Mouse (Mus musculus) gastrocnemius, postnatal 10 days (tissue): Measurements from ENCODE around the gene Pbx3. TPM values are rescaled to one million over a fixed set of nuclear protein-coding genes. Genes with fewer than 3 reads are reported as not detected.

Source experiments
- DNase-seq: peaks from one replicate; pipeline ENCODE4 v3.0.0; 2021; ENCODE audit warnings: mixed read lengths
- total RNA-seq, 2 experiments: library from RNA; stranded (reverse); gene quantifications; 2 replicates each; pipeline ENCODE4 v1.2.3; 2021

Gene Pbx3
- total RNA-seq, 2 experiments from 2014 or later, result 5.7 to 6.9 TPM

DNA sequence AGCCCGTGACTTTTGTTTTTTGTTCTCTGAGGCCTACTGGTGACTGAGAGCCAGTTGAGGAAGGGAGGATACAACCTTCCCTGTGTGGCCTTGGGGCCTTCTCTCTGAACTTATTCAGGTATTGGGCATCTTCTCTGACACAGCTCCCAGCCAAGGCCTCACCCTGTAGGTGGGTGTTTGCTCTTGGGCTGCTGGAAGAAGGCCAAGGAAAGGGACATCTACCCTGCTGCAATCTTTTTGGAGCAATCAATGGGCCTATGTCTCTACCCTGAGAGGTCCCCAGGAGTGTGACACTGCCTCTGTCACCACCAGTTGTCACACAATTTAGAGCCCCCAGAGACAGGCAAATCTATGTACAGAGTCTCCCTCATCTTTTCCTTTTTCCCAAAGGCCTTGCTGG is 226.5 kb downstream of the Pbx3 start:
- DNase-seq, result no peak

- no peak for DNase-seq
These were observed 233.3 kb downstream of the Pbx3 start for GRCm38 (mm10) chr2:34139470-34140158.

DNA sequence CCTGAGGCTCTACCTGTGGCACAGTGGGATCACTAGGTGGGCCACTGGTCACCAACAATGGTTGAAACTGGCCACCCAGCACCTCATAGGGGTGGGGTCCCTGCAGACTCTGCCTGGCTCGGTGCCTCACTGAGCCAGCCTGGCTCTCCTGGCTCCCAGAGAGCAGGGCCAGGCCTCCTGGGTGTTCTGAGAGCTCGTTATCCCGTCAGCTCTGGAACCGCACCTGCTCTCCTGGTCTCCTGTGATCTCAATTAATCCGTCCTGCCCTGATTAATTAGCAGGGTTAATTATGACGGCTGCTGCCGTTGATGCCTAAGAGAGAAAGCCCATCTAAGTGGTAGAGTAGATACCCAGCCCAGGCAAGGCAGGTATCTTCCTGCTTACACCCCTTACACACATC is 237.6 kb downstream of the Pbx3 start:
- DNase-seq, result no peak

DNA sequence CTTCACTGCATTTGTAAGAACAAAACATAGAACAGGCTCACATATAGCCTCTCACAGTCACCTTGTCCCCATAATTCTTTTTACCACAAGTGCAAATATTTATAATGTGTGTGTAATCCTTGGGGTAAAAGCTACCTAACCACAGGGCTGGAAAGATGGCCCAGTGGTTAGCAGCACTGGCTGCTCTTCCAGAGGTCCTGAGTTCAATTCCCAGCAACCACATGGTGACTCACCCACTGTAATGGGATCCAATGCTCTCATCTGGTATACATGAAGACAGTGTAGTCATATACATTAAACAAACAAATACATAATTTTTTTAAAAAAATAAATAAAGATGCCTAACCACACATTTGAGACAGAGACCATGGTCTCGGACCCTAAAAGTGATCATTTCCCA is 240.2 kb downstream of the Pbx3 start:
- DNase-seq, result no peak

DNA sequence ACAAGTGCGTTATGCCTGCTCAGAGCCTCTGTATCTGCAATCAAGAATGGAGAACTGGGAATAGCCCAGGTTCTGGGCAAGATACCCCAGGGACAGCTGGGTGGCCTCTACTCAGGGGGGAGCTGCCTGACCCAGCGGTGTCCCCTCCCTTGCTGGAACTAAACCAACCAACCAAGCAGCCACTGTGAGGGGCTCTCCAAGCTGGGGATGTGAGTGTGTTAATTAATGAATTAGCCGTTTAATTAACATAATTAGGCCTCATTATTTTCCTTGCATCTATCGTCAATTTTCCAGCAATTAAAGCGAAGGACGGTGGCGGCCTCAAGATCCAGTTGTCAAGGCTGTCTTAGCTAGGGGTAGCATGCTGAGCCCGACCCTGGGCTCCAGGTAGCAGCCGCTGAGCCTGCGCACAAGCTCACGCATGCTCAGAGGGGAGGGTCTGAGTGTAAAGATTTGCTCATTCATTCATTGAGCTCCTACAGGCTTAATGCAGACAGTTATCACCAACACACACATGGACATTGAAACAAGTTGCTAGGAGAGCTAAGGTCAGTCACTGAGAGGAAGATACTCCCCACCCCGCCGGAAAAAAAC is 243.2 kb downstream of the Pbx3 start:
- DNase-seq, result no peak

GRCm38 (mm10) chr2:34127871-34128270 is 245.1 kb downstream of the Pbx3 start:
- DNase-seq, result no peak

DNA sequence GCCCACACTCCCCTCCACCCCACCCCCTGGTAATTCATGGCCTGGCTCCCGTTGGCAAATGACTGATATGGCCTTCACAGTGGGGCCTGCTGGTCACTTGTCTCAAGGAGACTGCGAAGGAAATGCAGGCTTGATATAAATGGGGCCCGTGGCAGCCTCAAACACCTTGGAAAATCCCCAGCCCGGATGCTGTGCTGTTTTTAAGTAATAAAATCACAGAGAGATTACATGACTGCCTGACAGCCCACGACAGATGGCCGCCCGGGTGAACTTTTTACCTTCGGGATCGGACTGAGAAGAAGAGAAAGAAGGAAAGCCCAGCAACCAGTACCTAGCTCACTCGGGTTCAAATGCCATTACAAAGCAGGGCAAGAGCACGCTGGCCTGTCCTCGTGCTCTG is 249.0 kb downstream of the Pbx3 start:
- no peak for DNase-seq

Other genes starting within 250 kb of the Pbx3 start
- gene Mapkap1, start 33.6 kb upstream of the Pbx3 start, total RNA-seq, result 10 to 100 TPM; 41.7 to 53.0 TPM